Mouse (Mus musculus): ENCODE results near the gene Cachd1.

Cachd1 gene

DNA sequence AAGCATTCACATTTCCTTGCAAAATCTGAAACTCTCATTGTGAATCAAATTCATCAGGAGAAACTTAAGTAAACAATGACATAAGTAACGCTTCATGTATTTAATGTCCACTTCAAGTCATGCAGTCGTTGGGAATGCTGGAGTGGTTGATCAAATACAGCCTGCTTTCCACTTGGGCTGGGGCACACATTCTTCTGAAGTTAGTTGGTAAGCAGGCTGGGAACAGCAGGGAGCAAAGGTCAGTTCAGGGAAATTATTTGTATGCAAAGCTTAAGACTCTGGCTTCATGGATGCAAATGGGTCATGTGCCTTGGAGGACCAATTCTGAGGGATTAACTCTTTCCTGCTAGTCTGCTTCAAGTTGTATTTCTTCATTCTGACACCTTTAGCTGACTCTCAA is 16.7 kb downstream of the Cachd1 start:
- no peak for DNase-seq (ENCODE audit: low spot score)

DNA sequence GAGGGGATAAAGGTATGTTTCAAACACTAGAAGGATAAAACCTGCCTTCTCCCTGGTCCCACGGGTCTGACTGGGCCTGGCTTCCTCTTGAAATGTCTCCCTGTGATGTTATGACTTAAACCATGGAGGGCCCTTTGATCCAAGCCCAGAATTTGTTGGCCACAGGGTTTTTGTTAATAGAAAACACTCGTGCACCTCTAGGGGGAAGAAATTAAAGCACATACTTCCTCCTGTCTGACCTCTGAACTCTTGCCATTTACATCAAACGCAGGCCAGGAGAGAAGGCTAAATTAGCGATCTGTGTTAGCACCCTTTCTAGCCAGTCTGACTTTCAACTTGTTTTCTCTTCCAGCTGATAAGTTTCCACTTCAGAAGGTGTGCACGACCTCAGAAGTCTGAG is 19.0 kb downstream of the Cachd1 start:
- no peak for DNase-seq (ENCODE audit: low spot score)

DNA sequence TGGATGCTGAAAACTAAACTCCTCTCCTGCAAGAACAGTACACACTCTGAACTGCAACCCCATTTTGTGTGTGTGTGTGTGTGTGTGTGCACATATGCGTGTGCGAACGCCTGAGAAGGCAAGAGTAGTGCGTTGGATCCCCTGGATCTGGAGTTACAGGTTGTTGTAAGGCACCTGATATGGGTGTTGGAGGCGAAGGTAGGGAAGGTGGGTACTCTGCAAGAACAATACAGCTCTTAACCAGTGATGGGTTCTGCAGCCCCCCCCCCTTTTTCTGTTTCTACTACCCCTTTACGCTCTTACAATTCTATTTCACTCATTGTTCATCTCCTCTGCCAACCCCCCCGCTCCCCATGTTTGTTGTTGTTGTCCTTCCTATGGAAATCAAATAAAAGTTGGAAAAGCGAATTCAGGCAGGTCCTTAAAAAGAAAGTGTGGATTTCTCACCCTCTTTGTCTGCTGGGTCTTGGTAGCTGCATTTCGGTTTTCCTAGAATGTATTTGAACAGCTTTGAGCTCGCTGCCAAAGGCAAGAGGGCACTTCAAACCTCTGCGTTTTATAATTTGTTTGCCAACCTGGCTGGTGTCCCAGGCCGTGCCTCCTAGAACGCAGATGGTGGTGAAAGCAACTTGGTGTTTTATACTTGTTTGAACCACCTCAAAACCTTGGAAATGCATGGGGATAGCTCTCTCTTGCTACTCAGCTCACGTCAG is 24.4 kb downstream of the Cachd1 start:
- DNase-seq (ENCODE audit: low spot score), result no peak

- no peak for DNase-seq (ENCODE audit: low spot score)
These were observed 24.9 kb downstream of the Cachd1 start for GRCm38 (mm10) chr4:100801443-100801786.

DNA sequence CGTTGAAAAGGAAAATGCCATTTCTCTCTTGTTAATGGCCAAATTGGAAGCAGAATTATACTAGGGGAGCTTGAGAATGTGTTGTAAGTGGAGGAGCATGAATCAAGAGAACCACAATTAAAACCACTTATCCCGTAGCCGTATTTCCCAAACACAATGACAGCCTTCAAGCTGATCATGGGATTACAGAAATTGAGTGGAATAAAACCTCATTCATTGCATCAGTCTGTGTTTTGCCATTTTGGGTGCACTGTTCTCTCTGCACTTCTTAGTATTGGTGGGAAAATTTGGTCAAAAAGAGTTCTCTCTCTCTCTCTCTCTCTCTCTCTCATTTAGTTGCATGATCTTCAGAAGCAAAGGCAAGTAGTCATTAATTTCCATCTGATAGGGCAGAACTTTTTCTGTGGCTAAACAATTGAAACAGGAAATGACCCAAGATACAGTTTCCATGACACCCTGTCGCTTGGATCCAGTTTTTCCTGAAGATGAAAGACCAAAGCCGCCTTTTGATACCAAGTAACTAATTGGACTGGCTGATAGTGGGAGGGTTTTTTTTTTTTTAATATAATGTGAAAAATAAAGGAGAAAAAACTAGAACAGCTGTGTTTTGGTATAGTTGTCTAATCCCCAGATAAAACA is 34.7 kb downstream of the Cachd1 start:
- DNase-seq (ENCODE audit: low spot score), result no peak

DNA sequence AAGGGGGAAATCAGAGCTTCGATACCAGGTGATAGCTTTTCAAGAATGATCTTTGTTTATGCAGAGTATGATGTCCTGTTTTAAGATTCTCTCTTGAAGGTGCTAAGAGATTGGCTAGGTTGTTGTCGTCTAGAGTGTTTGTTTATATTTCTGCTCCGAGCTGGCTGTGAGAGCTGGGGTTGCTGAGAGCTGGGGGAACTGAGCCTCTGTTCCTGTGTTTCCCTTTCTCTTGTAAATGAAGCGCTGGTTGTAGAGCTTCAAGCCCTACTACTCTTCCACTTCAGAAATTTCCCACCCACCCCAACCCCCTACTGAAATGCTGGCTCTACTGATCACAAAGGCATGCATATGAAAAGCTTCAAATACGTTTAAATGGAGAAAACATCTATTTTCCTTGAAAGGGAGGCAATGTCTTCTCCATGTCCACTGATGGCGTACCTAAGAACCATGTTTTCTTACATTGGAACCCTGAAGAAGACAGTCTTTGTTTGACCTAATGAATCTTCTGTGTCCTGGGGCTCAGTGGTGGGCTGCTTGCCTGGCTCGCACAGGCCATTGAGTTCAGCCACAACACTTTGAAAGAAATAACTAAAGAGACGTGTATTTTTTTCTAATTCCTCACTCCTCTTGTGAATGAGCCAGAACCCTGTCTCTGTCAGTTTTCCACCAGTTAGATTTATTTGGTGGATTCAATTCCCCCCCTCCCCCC is 35.5 kb downstream of the Cachd1 start:
- DNase-seq (ENCODE audit: low spot score), result no peak

GRCm38 (mm10) chr4:100813767-100814461 is 37.4 kb downstream of the Cachd1 start:
- DNase-seq (ENCODE audit: low spot score), result no peak

DNA sequence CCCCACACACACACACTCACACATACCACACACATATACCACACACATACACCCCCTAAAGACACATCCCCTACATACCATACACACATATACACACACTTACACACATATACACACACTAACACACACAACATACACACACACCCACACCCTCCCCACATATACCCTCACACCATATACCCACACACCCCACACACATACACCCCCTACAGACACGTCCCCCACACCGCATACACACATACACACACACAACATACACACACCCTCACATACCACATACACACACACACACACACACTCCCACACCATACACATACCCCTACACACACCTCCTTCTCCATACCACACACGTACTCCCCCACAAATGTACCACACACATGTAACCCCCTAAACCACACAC is 42.8 kb downstream of the Cachd1 start:
- DNase-seq (ENCODE audit: low spot score), result no peak

DNA sequence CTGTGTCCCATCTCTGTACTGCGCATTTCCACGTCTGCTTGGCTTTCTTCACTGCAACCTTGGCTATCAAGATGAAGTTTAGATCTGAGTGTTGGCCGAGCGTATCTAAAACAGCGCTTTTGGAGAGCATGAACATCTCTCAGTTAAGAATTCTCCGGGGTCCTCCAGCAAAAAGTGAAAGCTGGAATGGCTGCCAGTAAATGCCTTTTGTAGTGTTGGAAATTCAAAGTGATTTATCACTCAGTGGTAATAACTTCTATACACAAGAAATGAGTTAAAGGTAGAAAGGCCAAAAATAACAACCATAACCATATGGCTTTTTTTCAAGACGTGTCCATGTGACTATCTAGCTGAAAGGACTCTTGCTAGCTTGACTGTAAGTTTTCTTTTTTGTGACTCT is 46.1 kb downstream of the Cachd1 start:
- DNase-seq (ENCODE audit: low spot score), result no peak

DNA sequence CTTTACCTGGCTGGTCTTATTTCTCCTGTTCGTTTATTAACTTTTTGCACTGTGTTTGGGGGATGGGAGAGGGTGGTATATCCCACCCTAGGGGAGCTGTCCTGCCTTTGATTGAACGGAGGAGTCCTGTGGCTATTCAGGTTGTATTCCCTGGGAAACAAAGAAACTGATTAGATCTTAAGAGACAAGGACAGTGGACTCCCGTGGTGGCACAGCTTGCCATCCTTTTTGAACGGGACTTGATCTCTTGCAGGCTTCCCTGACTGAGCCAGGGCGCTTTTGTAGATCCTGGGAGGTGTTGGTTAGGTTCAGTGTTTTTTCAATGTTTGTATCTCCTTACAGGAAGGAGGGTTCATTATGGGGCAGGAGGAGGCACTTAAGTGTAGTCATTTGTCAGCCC is 50.9 kb downstream of the Cachd1 start:
- DNase-seq (ENCODE audit: low spot score), result no peak

GRCm38 (mm10) chr4:100828737-100829136 is 52.3 kb downstream of the Cachd1 start:
- DNase-seq (ENCODE audit: low spot score), result no peak

DNA sequence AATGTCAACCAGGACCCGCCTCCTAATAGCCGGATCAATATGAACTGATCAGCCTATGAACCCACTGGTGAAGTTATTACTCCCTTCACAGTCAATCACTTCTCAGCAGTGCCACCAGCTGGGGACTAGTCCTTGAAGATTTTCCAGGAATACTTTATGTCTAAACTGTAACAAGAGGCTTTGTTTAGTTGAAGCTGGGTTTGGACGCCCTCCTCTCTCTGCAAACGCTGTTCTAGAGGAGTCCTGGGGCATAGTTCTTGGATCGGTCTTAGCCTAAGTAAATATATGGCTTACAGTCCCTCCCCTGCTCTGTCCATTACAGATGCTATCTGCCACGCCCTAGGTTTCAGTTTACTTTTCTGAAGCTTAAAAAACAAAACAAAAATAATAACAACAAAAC is 60.7 kb downstream of the Cachd1 start:
- DNase-seq (ENCODE audit: low spot score), result no peak

- DNase-seq (ENCODE audit: low spot score), result no peak
These were observed 66.2 kb downstream of the Cachd1 start for GRCm38 (mm10) chr4:100842629-100843028.

DNA sequence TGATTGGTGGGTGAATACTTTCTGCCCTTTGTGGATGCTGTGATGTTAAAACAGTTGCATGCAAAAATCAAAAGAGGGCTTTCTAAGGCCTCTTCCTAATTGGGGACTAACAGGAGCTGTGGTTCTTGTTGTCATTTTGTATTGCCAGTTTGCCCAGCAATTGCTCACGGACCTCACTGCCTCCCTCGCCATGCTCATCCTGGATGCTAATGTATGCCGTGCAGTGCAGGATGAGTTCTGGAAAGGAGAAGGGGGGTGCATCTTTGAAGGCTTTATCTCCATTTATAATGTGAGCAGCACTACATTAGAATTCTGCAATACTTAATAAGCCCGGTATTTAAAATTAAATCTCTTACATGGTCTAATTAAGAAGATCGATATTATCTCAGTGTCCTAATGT is 66.6 kb downstream of the Cachd1 start:
- DNase-seq (ENCODE audit: low spot score), result no peak

GRCm38 (mm10) chr4:100850846-100851495 is 74.5 kb downstream of the Cachd1 start:
- DNase-seq (ENCODE audit: low spot score), result no peak

- DNase-seq (ENCODE audit: low spot score), result no peak
These were observed 76.0 kb downstream of the Cachd1 start for GRCm38 (mm10) chr4:100852448-100852847.

DNA sequence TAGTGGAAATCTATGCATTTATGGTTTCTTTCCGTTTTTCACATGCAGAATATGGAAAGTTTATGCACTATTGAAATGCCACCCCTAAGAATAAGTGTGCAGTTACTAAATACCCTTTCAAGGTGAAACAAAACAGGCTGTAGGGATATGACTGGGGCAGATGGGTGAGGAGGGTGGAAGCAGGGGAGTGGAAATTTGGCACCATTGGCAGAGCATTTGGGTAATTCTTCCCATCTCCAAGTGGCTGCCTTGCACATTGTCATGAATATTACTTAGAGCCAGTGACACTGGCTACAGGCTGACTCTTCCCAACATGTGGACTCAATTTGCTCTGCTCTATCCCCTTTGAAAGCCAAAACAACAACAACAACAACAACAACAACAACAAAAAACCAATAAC is 77.0 kb downstream of the Cachd1 start:
- DNase-seq (ENCODE audit: low spot score), result no peak

GRCm38 (mm10) chr4:100855373-100855772 is 78.9 kb downstream of the Cachd1 start:
- DNase-seq (ENCODE audit: low spot score), result no peak

- DNase-seq (ENCODE audit: low spot score), result no peak
These were observed 81.0 kb downstream of the Cachd1 start for GRCm38 (mm10) chr4:100857411-100857869.

DNA sequence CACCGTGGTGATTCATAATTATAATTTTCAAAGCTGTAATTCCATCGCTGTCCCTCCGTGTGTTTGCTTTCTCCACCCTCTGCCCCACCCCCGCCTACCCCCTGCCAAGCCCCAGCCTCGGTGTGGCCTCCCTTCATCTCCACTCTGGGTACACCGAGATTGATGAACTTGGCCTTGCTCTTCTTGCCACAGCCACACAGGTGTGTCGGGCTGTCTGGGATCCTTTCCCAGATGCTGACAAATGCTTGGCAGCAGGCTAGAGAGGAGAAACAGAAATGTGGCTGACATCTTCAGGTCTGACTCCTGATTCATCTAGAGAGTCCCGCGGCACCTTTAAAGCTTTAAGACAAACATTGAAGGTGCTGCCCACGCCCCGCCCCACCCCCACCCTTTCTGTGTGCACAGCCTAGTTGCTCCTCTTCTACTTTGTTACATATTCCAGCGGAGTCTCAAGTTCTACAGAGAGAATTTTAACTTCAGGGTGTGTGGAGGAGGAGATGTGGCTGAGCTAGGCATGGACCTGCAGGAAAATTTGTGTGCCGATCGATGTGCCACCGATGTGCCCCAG is 87.5 kb downstream of the Cachd1 start:
- no peak for DNase-seq (ENCODE audit: low spot score)

DNA sequence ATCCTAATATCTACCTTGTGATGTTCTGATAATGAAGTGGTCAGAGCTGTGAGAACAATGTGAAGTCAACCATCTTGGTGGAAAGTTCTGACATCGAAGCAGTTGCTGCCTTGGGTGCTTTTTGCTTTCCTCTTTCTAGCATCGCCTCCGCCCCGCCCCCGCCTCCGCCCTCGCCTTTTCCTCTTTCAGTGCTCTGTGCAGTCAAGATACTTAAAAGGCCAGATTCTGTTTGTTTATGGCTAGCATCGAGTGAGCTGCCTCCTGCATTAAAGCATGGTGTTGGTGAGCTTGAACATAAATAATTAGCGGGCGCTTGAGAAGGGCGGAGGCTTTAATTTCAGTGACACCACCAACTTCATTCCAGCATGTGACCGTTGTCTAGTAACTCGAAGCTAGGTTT is 88.9 kb downstream of the Cachd1 start:
- peak; percentile 46 for DNase-seq (ENCODE audit: low spot score)

All from testis, postnatal 10 days (tissue).